Mouse (Mus musculus): ENCODE measurements around the gene Celf5. TPM values are rescaled to one million over a fixed set of nuclear protein-coding genes. Genes with fewer than 3 reads are reported as not detected.

Gene Celf5
- total RNA-seq, 1 experiment from 2014 or later, result not detected

GRCm38 (mm10) chr10:81484441-81485059 is 2.0 kb upstream of the Celf5 start:
- ATAC-seq (ENCODE audit: extremely low read depth, insufficient number of reproducible peaks, low FRiP score, poor library complexity, severe bottlenecking), result no peak

- ATAC-seq (ENCODE audit: extremely low read depth, insufficient number of reproducible peaks, low FRiP score, poor library complexity, severe bottlenecking), result no peak
These were observed 1.5 kb upstream of the Celf5 start for GRCm38 (mm10) chr10:81483983-81484382.

DNA sequence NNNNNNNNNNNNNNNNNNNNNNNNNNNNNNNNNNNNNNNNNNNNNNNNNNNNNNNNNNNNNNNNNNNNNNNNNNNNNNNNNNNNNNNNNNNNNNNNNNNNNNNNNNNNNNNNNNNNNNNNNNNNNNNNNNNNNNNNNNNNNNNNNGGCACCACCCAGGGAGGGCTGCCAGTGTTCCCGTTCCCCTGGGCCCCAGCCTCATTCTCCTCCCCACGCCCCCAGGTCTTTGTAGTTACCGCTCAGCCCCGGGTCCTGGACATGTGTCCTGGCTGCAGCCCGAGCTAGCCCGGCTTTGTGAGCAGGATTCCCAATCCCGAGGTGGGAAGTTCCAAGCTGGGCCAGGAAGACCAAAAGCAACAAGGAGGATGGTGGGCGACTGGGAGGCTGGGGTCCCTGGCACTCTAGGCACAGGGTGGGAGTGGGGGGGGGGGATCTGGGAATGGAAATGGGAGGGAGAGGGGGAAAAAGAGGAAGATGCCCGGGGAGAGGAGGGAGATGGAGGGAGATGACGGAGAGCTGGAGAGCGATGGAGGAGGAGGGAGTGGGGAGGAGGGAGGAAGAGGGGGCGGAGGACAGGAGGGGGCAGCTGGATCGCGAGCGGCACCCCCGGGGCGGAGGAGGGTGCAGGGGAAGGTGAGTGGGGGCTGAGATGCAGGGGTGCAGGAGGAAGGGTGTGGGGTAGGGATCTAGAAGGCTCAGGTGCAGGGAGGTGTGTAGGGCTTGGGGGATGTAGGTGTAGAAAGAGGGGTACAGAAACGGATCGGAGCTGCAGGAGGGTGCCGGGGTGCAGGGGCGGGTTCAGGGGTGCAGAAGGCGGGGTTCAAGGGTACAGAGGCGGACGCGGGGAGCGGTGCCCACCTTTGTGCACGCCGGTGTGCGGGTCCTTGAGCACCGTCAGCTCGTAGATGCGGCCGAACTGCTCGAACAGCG is 640 bp downstream of the Celf5 start:
- ATAC-seq (ENCODE audit: extremely low read depth, insufficient number of reproducible peaks, low FRiP score, poor library complexity, severe bottlenecking), result no peak

GRCm38 (mm10) chr10:81474461-81474860 is 8.0 kb downstream of the Celf5 start:
- no peak for ATAC-seq (ENCODE audit: extremely low read depth, insufficient number of reproducible peaks, low FRiP score, poor library complexity, severe bottlenecking)

DNA sequence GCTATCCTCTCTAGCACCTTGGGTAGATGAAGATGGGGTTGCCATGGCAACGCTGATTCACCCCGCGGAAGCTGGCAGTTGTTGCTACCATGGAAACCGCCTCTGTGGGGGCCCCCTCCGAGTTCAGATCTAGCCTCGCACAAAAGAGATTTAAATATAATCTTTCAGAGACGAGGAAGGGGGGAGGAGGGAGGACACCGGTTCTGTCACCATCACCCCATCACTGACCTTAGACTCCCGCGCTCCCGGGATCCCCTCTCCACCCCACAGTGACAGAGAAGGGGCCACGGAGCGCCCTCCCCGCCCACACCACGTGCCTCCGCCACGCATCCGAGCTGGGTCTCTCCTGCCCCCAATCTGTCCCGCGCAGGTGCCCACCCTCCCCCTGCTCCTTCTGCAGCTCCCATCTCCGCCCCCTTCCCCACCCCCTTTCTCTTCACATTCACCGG is 9.5 kb downstream of the Celf5 start:
- ATAC-seq (ENCODE audit: extremely low read depth, insufficient number of reproducible peaks, low FRiP score, poor library complexity, severe bottlenecking), result no peak

- ATAC-seq (ENCODE audit: extremely low read depth, insufficient number of reproducible peaks, low FRiP score, poor library complexity, severe bottlenecking), result no peak
These were observed 10.0 kb downstream of the Celf5 start for GRCm38 (mm10) chr10:81472403-81473002.

DNA sequence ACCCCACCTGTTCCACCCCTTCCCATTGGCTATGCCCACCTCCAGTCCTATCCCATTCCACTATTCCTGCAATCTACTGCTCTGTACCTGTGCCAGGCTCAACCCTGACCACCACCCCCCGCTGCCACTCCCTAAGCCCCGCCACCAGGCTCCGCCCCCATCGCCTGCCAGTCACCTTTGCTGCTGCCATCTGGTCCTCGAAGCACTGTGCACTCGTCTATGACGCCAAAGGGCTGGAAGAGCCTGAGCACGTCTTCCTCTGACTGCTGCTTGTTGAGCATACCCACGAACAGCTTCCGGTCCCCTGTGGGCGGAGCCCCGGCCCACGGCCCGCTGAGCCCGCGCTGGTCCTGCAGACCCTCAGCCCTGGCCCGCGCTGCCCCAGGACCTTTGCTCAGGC is 12.1 kb downstream of the Celf5 start:
- ATAC-seq (ENCODE audit: extremely low read depth, insufficient number of reproducible peaks, low FRiP score, poor library complexity, severe bottlenecking), result no peak

GRCm38 (mm10) chr10:81469253-81469652 is 13.3 kb downstream of the Celf5 start:
- ATAC-seq (ENCODE audit: extremely low read depth, insufficient number of reproducible peaks, low FRiP score, poor library complexity, severe bottlenecking), result no peak

GRCm38 (mm10) chr10:81467670-81468235 is 14.8 kb downstream of the Celf5 start:
- no peak for ATAC-seq (ENCODE audit: extremely low read depth, insufficient number of reproducible peaks, low FRiP score, poor library complexity, severe bottlenecking)

DNA sequence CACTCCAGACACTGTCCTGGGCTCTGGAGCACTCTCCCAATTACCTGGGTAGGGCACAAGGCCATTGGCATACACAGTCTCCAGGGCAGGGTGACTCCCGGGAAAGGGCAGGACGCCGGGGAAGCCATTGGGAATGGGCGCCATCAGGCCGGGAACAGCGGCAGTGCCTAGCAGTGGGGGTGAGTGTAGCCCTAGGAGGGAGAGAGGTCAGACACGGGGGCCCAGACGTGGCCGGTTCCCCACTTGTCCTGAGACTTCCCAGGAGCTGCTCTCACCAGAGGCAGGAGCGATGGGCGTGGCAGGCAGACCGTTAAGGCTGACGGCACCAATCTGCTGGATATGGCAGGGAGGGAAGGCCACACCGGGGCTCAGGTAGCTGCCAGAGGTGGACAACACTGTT is 15.6 kb downstream of the Celf5 start:
- ATAC-seq (ENCODE audit: extremely low read depth, insufficient number of reproducible peaks, low FRiP score, poor library complexity, severe bottlenecking), result no peak

GRCm38 (mm10) chr10:81466066-81466465 is 16.4 kb downstream of the Celf5 start:
- ATAC-seq (ENCODE audit: extremely low read depth, insufficient number of reproducible peaks, low FRiP score, poor library complexity, severe bottlenecking), result no peak

- no peak for ATAC-seq (ENCODE audit: extremely low read depth, insufficient number of reproducible peaks, low FRiP score, poor library complexity, severe bottlenecking)
These were observed 17.3 kb downstream of the Celf5 start for GRCm38 (mm10) chr10:81465265-81465645.

- ATAC-seq (ENCODE audit: extremely low read depth, insufficient number of reproducible peaks, low FRiP score, poor library complexity, severe bottlenecking), result no peak
These were observed 17.9 kb downstream of the Celf5 start for GRCm38 (mm10) chr10:81464405-81465264.

DNA sequence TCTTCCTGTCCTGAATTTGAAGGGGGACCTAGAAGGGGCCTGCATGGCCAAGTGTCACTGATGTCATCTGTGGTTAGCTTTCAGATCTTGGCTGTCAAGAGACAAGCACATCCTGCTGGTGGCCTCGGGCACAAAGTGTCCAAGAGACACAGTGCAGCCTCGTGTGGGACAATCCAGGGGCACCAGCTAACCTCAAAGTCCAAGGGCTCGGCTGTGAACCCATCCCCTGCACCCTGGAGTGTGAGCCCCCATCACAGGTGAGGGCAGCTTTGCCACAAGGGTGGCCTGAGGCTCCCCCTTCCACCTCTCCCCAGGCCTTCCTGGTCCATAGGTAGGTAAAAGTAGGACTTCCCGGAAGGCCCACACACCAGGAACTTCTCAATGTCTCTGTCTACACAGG is 19.0 kb downstream of the Celf5 start:
- ATAC-seq (ENCODE audit: extremely low read depth, insufficient number of reproducible peaks, low FRiP score, poor library complexity, severe bottlenecking), result no peak

- no peak for ATAC-seq (ENCODE audit: extremely low read depth, insufficient number of reproducible peaks, low FRiP score, poor library complexity, severe bottlenecking)
These were observed 19.6 kb downstream of the Celf5 start for GRCm38 (mm10) chr10:81462917-81463316.

DNA sequence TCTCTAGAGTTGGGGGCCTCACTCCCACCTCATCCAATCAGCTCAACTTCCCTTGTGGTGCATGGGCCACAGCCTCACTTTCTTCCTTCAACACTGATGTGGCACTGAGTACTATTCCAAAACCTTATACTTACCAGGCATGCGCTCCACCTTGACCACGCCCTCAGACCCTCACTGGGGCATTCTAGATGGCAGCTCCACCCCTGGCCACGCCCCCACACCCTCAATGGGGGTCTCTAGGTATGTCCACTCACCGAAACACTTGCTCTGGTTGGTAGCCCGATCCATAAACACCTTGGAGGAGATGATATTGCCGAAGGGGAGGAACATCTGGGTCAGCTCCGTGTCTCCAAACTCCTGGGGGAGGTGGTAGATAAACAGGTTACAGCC is 20.1 kb downstream of the Celf5 start:
- no peak for ATAC-seq (ENCODE audit: extremely low read depth, insufficient number of reproducible peaks, low FRiP score, poor library complexity, severe bottlenecking)

GRCm38 (mm10) chr10:81461673-81462414 is 20.7 kb downstream of the Celf5 start:
- ATAC-seq (ENCODE audit: extremely low read depth, insufficient number of reproducible peaks, low FRiP score, poor library complexity, severe bottlenecking), result no peak

- no peak for ATAC-seq (ENCODE audit: extremely low read depth, insufficient number of reproducible peaks, low FRiP score, poor library complexity, severe bottlenecking)
These were observed 21.6 kb downstream of the Celf5 start for GRCm38 (mm10) chr10:81460951-81461350.
